Mouse (Mus musculus) limb, embryonic 15.5 days (tissue): ENCODE data around the gene Pirb. TPM values are rescaled to one million over a fixed set of nuclear protein-coding genes. Genes with fewer than 3 reads are reported as not detected.
"Not testable (repeated sequence)": the region's sequence is repeated elsewhere in the genome, so short reads cannot be mapped to it uniquely, and the experiment has no call there.

Experiments used
- ATAC-seq: fragments of 200-750 bp; cut with Nextera tagmentation; 2 replicates; pipeline ENCODE4 v1.8.0; 2017; ENCODE audit warnings: low read depth, moderate TSS enrichment; ENCODE audit not compliant: insufficient number of reproducible peaks, low FRiP score, low TSS enrichment
- H3K27ac ChIP-seq: fragments of 300-500 bp; sonication (generic); 2 replicates; pipeline ENCODE4 v1.5.1; 2015; ENCODE audit warnings: moderate library complexity, mild to moderate bottlenecking, inconsistent platforms
- H3K27me3 ChIP-seq: fragments of 300-500 bp; sonication (generic); 2 replicates; pipeline ENCODE4 v1.6.1; 2015; ENCODE audit warnings: inconsistent platforms
- H3K36me3 ChIP-seq: fragments of 300-500 bp; sonication (generic); 2 replicates; pipeline ENCODE4 v1.6.1; 2015; ENCODE audit warnings: inconsistent platforms
- H3K4me1 ChIP-seq: fragments of 300-500 bp; sonication (generic); 2 replicates; pipeline ENCODE4 v1.6.1; 2015; ENCODE audit warnings: inconsistent platforms
- H3K4me2 ChIP-seq: fragments of 300-500 bp; sonication (generic); 2 replicates; pipeline ENCODE4 v1.6.1; 2015; ENCODE audit warnings: mild to moderate bottlenecking, inconsistent platforms
- H3K4me3 ChIP-seq: fragments of 300-500 bp; sonication (generic); 2 replicates; pipeline ENCODE4 v1.5.1; 2015; ENCODE audit warnings: mild to moderate bottlenecking, inconsistent platforms
- H3K9ac ChIP-seq: fragments of 300-500 bp; sonication (generic); 2 replicates; pipeline ENCODE4 v1.6.1; 2015; ENCODE audit warnings: inconsistent platforms
- H3K9me3 ChIP-seq: fragments of 300-500 bp; sonication (generic); 2 replicates; pipeline ENCODE4 v1.6.1; 2016; ENCODE audit warnings: inconsistent platforms
- WGBS: fragments of 180-500 bp; shearing (Covaris S2); methylation state at CpG from one replicate; pipeline ENCODE4 v1.1.7; 2015; 5-methylcytosine and 5-hydroxymethylcytosine counted together
- polyA plus RNA-seq: library from polyadenylated mRNA; unstranded; fragments of >200 nt; fragmentation: Nextera tagmentation; extraction: Ambion mirVana; gene quantifications from 2 replicates; pipeline ENCODE4 v1.2.1, GENCODE M21; 2015

Gene Pirb
- polyA plus RNA-seq, 1 experiment from 2014 or later, result 0.96 TPM

DNA sequence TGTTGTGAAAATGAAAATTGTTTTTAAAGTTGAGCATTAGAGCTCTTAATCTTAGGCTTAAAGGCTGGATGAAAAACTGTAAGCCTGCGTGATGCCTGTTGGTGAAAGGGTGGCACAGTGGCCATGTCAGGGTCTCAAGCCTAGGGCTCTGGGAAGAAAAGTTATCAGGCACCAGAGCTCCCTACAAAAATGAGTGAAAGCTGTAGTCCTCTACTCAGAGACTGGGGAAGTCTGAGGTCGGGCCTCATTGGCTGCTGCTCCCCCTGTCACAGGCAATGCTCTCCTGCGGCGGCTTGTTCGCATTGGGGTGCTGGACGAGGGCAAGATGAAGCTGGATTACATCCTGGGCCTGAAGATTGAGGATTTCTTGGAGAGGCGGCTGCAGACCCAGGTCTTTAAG, 14.7 kb downstream of the Pirb start:
- H3K36me3 ChIP-seq, result peaks cover 24% of the 10 kb centered on the region
- peak overlapping the region; percentile 75 for H3K9ac ChIP-seq
- ATAC-seq, H3K27me3 ChIP-seq, H3K9me3 ChIP-seq: not testable (repeated sequence)
- H3K4me3 ChIP-seq, result peak overlapping the region; percentile 65
- H3K27ac ChIP-seq, result peak overlapping the region; percentile 93
- peaks cover 13% of the 10 kb centered on the region for H3K4me1 ChIP-seq
- 3% methylated on average over 7 of the region's 7 CpGs for WGBS
- H3K4me2 ChIP-seq, result peak overlapping the region; percentile 46

DNA sequence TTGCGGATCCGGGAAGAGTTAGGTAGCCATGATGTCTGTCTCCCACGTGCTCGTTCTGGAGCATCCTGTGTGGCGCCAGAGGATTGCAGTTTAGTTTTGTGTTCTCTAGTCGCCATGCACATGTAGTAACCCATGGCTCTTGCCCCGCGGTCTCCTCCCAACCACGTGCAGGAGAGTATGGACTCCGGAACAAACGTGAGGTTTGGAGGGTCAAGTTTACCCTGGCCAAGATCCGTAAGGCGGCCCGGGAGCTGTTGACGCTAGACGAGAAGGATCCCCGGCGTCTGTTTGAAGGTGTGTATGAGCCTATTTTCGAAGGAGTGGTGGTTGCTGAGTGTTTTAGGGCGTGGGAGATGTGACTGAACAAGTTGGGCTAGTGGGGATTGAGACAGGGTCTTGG, 15.7 kb downstream of the Pirb start:
- no peak for ATAC-seq
- Histone ChIP-seq H3K9ac (peak overlapping the region; percentile 75), H3K27ac (peak overlapping the region; percentile 93), H3K4me1 (peaks cover 13% of the 10 kb centered on the region), H3K27me3 (no peaks in the 10 kb centered on the region), H3K4me2 (peak overlapping the region; percentile 46), H3K9me3 (no peaks in the 10 kb centered on the region), H3K4me3 (peak overlapping the region; percentile 65), H3K36me3 (peaks cover 34% of the 10 kb centered on the region)
- under 1% methylated on average over 20 of the region's 20 CpGs for WGBS

DNA sequence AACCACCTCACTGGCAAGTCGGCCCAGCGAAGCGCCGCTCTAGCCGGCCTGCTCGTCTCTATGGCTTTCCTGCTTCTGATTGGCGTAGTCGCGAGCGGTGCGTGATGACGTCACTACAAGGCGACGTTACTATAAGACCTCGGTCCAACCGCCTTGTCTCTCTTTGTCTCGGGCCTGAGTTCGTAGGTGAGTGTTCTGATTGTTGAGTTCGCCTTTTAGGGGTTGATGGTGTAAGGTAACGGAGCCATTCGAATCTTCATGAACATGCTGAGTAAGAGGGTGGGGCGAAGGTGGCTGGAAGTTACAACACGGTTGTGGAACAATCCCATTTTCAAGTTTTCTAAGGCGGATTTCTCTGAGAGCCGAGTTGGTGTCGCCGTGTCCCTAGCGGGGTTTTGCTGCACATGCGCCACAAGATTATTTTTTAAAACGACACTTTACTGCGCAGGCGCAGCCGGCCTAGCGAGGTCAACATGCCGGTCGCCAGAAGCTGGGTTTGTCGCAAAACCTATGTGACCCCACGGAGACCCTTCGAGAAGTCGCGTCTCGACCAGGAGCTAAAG, 16.2 kb downstream of the Pirb start, which contains the start of gene Rps9:
Gene Rps9 (plus strand): TSS at position 115 of the 563 bp plus-strand sequence.
- Histone ChIP-seq H3K36me3 (peaks cover 39% of the 10 kb centered on the region), H3K27me3 (no peaks in the 10 kb centered on the region)
- under 1% methylated on average over 42 of the region's 42 CpGs for WGBS

DNA sequence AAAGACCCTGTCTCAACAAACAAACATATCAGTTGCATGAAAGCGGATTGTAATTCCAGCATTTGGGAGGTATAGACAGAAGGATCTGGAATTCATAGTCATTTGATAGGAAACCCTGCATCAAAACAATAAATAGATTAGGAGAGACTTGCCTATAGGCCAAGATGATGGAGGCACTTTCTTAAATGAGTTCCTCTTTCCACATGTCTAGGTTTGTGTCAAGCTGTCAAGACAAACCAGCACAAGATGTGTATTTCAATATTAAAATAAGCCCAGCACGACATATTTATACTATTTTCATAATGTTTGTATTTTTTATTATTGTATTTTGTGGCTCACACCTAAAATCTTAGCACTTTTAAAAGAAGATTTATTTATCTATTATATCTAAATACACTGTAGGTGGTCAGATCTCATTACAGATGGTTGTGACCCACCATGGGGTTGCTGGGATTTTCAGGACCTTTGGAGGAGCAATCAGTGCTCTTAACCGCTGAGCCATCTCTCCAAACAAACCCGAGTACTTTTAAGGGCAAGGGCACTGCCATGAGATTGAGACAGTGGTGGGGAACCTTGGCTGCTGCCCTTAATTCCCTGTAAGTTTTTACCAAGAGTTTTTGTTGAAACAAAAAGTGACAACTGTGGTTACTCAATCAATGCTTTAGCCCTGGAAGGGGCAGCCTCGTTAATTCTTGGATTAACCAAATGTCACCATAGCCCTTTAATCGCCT, 16.9 kb downstream of the Pirb start:
- 20% methylated on average over 6 of the region's 6 CpGs for WGBS
- Histone ChIP-seq H3K4me1 (peaks cover 13% of the 10 kb centered on the region), H3K9me3 (no peaks in the 10 kb centered on the region), H3K4me2 (peak overlapping the region; percentile 49), H3K27me3 (no peaks in the 10 kb centered on the region), H3K27ac (peak overlapping the region; percentile 93), H3K9ac (peak overlapping the region; percentile 39), H3K36me3 (peaks cover 46% of the 10 kb centered on the region), H3K4me3 (peak overlapping the region; percentile 65)
- peak; percentile 7 for ATAC-seq

More for the DNA sequence above, 16.2 kb downstream of the Pirb start, which contains the start of gene Rps9:
- H3K27ac ChIP-seq, result peak within 1 kb of the TSS; percentile 93
- peak within 1 kb of the TSS; percentile 49 for H3K4me2 ChIP-seq
- no peaks in the 10 kb centered on the region for H3K9me3 ChIP-seq
- peaks cover 13% of the 10 kb centered on the region for H3K4me1 ChIP-seq
- H3K4me3 ChIP-seq, result peak within 1 kb of the TSS; percentile 65
- H3K9ac ChIP-seq, result peak within 1 kb of the TSS; percentile 75
- peak; percentile 91 for ATAC-seq

DNA sequence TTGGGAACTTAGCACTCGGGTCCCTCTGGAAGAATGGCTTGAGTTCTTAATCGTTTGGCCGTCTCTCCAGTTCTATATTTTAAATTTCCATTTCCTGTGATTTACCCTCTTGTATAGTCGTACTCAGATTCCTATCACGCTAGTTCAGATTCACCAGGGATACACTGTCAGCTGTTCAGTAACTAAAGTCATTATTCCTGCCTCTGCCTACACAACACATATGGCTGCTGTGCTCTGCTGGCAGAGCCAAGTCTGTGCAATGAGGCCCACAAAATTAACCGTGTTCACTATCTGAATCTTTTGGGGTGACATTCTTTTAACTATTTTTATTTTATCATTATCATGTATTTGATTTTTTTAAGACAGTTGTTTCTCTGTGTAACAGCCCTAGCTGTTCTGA, 21.7 kb downstream of the Pirb start:
- H3K27me3 ChIP-seq, result no peaks in the 10 kb centered on the region
- H3K4me1 ChIP-seq, result peaks cover 8% of the 10 kb centered on the region
- H3K4me3 ChIP-seq, result no peak overlapping the region
- no peak overlapping the region for H3K27ac ChIP-seq
- H3K4me2 ChIP-seq, result no peak overlapping the region
- peaks cover 49% of the 10 kb centered on the region for H3K36me3 ChIP-seq
- no peak for ATAC-seq
- no peaks in the 10 kb centered on the region for H3K9me3 ChIP-seq
- no peak overlapping the region for H3K9ac ChIP-seq
- WGBS, result 90% methylated on average over 6 of the region's 6 CpGs

DNA sequence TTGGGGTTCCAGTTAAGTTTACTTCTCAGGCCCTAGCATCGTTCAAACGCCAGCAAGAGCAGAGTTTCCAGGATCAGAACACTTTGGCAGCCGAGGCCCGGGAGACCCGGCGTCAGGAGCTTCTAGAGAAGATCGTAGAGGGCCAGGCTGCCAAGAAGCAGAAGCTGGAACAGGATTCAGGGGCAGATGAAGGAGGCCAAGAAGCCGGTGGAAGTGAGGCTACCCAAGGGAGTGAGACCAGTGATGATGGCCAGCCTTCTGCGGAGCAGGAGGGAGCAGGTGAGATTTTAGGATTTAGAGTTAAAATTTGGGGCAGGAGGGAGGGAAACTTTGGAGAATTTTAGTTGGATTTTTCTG, 25.3 kb downstream of the Pirb start:
- Histone ChIP-seq H3K4me1 (peaks cover 21% of the 10 kb centered on the region), H3K4me2 (peak overlapping the region; percentile 84), H3K36me3 (peaks cover 37% of the 10 kb centered on the region), H3K4me3 (peak overlapping the region; percentile 68), H3K9ac (peak overlapping the region; percentile 80), H3K27ac (peak overlapping the region; percentile 99)
- H3K9me3 ChIP-seq, H3K27me3 ChIP-seq, ATAC-seq: not testable (repeated sequence)
- WGBS, result 2% methylated on average over 9 of the region's 9 CpGs

DNA sequence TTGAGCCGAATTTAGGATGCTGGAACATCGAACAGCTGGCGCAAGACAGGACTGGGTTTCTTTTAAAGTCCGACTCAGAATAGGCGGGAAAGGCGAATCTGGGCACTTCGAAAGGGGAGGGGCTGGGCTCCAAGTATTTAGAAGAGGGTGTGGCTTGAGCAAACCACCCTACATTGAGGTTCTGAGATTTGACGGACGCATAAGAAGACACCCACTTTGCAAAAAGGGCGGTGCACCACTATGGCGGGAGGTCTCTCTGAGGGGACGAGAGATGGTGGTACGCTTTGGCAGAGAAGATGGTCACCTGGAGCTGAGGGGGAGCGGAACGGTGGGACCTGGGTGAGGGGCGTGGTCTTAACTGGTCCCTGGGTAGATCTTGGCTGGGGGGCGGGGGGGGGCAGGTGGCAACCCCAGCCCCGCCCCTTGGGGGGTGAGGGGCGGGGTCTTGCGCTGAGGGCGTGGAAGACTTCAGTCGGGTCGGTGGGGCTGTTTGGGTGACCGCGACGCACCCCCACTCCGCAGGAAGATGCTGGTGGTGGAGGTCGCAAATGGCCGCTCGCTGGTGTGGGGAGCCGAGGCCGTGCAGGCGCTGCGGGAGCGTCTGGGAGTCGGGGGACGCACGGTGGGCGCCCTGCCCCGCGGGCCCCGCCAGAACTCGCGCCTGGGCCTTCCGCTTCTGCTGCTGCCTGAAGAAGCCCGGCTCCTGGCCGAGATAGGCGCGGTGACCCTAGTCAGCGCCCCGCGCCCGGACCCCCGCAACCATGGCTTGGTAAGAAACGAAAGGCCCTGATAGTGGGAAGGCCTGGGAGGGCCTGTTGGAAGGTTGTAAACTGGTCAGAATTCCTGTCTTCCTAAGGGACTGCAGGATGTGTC, 25.9 kb downstream of the Pirb start:
- ATAC-seq, result peak; percentile 70
- Histone ChIP-seq H3K4me1 (peaks cover 21% of the 10 kb centered on the region), H3K36me3 (peaks cover 34% of the 10 kb centered on the region), H3K4me2 (peak overlapping the region; percentile 84), H3K4me3 (peak overlapping the region; percentile 68), H3K27ac (peak overlapping the region; percentile 99), H3K9me3 (no peaks in the 10 kb centered on the region), H3K9ac (peak overlapping the region; percentile 80), H3K27me3 (no peaks in the 10 kb centered on the region)
- under 1% methylated on average over 52 of the region's 55 CpGs for WGBS

DNA sequence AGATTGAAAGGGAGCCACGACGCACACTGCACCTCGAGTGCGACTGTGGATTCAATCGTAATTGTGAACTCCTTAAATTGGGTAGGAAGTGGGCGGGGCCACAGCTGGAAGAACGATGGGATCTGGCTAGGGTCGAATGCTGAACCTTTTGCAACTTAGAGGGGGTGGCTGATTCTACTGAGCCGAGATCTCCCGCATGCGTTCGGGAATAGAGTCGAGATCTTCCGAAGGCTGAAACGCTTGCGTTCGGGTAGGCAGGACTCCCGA, 26.4 kb downstream of the Pirb start:
- peak overlapping the region; percentile 68 for H3K4me3 ChIP-seq
- peak overlapping the region; percentile 84 for H3K4me2 ChIP-seq
- H3K4me1 ChIP-seq, result peaks cover 21% of the 10 kb centered on the region
- peak overlapping the region; percentile 99 for H3K27ac ChIP-seq
- H3K27me3 ChIP-seq, result no peaks in the 10 kb centered on the region
- ATAC-seq, result no peak
- under 1% methylated on average over 18 of the region's 18 CpGs for WGBS
- peak overlapping the region; percentile 80 for H3K9ac ChIP-seq
- H3K36me3 ChIP-seq, result peaks cover 32% of the 10 kb centered on the region
- H3K9me3 ChIP-seq, result no peaks in the 10 kb centered on the region

DNA sequence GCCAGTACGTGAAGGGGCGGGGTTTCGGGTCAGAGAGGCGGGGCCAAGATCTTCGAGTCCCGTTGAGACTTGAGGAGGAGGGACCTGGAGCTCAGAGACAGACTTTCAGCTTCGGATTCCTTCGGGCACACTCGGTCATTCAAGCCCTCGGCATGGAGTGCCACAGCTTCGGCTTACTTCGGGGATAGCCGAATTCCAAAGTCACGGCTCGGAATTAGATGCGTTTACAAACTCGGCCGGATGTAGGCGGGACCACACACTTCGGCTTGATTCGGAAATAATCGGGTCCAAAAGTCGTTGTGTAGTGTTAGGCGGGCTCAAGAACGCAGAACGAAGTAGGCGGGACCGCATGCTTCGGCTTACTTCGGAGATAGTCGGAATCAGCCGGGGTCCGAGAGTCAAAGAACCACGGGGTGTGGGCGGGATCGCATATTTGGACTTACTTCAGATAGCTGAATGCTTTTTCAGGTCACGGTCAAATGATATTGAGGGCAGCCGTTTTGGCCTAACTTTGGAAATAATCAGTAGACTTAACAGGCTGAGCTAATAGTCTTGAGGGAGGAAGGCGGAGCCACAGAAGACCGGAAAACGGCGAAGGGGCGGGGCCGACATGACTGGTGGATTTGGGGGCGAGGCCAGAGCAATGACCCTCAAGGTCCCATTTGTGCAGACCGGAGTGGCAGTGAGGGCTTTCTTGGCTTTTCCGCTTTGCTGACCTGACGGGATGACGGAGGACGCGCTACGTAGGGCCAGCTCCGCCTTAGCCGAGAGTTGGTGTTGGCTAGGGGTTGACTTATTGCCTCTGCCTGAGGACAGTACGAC, 27.0 kb downstream of the Pirb start, which contains the start of gene Mboat7:
Gene Mboat7 (minus strand): TSS at position 537 of the 822 bp plus-strand sequence.
- peak within 1 kb of the TSS; percentile 68 for H3K4me3 ChIP-seq
- peaks cover 21% of the 10 kb centered on the region for H3K4me1 ChIP-seq
- no peaks in the 10 kb centered on the region for H3K27me3 ChIP-seq
- H3K27ac ChIP-seq, result peak within 1 kb of the TSS; percentile 99
- peak within 1 kb of the TSS; percentile 80 for H3K9ac ChIP-seq
- H3K9me3 ChIP-seq, result no peaks in the 10 kb centered on the region
- peak; percentile 91 for ATAC-seq
- H3K4me2 ChIP-seq, result peak within 1 kb of the TSS; percentile 84
- H3K36me3 ChIP-seq, result peaks cover 31% of the 10 kb centered on the region
- under 1% methylated on average over 55 of the region's 55 CpGs for WGBS

DNA sequence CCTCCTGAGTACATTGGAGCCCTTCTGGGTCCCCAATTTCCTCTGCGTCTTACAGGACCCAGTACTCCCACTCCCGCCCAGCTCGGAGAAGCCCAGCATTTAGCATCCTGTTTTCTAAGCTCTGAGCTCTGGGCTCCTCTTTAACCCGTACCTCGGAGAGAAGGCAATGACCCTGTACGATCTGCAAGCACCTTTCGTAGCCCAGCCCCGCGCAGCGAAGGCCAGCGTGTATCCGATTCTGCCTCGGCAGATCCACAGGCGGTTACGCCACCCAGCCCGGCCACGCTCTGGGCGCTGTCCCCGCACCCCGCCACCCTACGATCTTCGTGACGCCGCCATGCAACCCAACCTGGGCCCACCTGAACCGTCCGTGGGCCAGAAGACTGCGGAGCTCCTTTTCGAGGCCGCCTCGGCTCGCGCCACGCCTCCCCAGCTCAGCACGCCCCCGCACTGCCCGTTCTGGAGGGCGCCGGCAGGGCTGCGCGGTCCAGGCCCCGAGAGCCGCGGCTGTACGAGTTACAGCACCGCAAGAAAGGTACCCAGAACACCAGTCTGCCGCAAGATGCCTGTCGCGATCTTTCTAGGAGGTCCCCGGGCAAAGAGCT, 27.7 kb downstream of the Pirb start, which contains the start of gene Tsen34:
Gene Tsen34 (plus strand): TSS at position 482 of the 605 bp plus-strand sequence.
- Histone ChIP-seq H3K9me3 (no peaks in the 10 kb centered on the region), H3K4me2 (peak within 1 kb of the TSS; percentile 84), H3K9ac (peak within 1 kb of the TSS; percentile 80), H3K27ac (peak within 1 kb of the TSS; percentile 99), H3K36me3 (peaks cover 31% of the 10 kb centered on the region), H3K27me3 (no peaks in the 10 kb centered on the region), H3K4me3 (peak within 1 kb of the TSS; percentile 68), H3K4me1 (peaks cover 21% of the 10 kb centered on the region)
- ATAC-seq, result no peak; the same call in 1 of the 2 replicates
- under 1% methylated on average over 49 of the region's 49 CpGs for WGBS

DNA sequence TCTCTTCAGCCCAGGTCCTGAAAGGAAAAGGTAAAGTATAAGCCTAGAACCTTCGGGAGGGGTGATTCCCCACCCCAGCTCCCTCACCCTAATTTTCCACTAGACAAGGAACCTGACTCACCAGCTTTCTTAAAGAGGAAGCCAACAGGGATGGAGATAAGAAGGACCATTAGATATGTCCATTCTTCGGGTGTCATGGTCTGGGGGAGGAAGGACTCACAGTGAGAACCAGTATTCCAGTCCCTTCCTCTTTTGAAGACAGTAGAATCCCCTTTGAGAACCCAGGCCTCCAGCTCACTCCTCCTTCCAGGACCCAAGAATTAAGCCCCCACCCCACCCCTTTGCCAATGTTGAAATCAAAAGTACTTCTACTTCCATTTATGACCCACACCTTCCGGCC, 28.3 kb downstream of the Pirb start:
- 22% methylated on average over 3 of the region's 3 CpGs for WGBS

More for the DNA sequence above, 28.3 kb downstream of the Pirb start:
- no peaks in the 10 kb centered on the region for H3K9me3 ChIP-seq
- peaks cover 31% of the 10 kb centered on the region for H3K36me3 ChIP-seq
- peak overlapping the region; percentile 80 for H3K9ac ChIP-seq
- peak overlapping the region; percentile 99; the same call in 1 of the 2 replicates for H3K27ac ChIP-seq
- peaks cover 21% of the 10 kb centered on the region for H3K4me1 ChIP-seq
- no peak for ATAC-seq
- H3K4me3 ChIP-seq, result peak overlapping the region; percentile 68
- H3K4me2 ChIP-seq, result peak overlapping the region; percentile 84
- no peaks in the 10 kb centered on the region for H3K27me3 ChIP-seq
